Mouse (Mus musculus) heart, postnatal 0 days (tissue): ENCODE measurements around the gene Mrpl24. TPM values are rescaled to one million over a fixed set of nuclear protein-coding genes. Genes with fewer than 3 reads are reported as not detected.

ENCODE experiments used
- ATAC-seq: fragments of 200-750 bp; cut with Nextera tagmentation; 2 replicates; pipeline ENCODE4 v1.8.0; 2017; ENCODE audit warnings: low read depth, moderate number of reproducible peaks, moderate library complexity; ENCODE audit not compliant: insufficient read depth
- DNase-seq: peaks from one replicate; pipeline ENCODE4 v3.0.0-alpha.2; 2016; ENCODE audit warnings: low spot score
- H3K27ac ChIP-seq: fragments of 300-500 bp; sonication (generic); 2 replicates; pipeline ENCODE4 v1.5.1; 2014; ENCODE audit warnings: low read depth, mild to moderate bottlenecking
- H3K27me3 ChIP-seq: fragments of 300-500 bp; sonication (generic); 2 replicates; pipeline ENCODE4 v1.6.1; 2014; ENCODE audit warnings: low read length, mixed read lengths; ENCODE audit not compliant: control insufficient read depth, insufficient read depth
- H3K36me3 ChIP-seq: fragments of 300-500 bp; sonication (generic); replicated peaks from 2 replicates; pipeline ENCODE4 v1.6.1; 2014; ENCODE audit warnings: low read length, mixed read lengths; ENCODE audit not compliant: control insufficient read depth, insufficient read depth
- H3K4me1 ChIP-seq: fragments of 300-500 bp; sonication (generic); 2 replicates; pipeline ENCODE4 v1.6.1; 2014; ENCODE audit warnings: antibody characterized with exemption; ENCODE audit not compliant: control insufficient read depth, insufficient read depth
- H3K4me2 ChIP-seq: fragments of 300-500 bp; sonication (generic); 2 replicates; pipeline ENCODE4 v1.6.1; 2014; ENCODE audit warnings: low read depth, mild to moderate bottlenecking, low read length, moderate library complexity
- H3K4me3 ChIP-seq: fragments of 300-500 bp; sonication (generic); 2 replicates; pipeline ENCODE4 v1.5.1; 2014; ENCODE audit warnings: low read depth, low read length
- H3K9ac ChIP-seq: fragments of 300-500 bp; sonication (generic); replicated peaks from 2 replicates; pipeline ENCODE4 v1.6.1; 2014; ENCODE audit warnings: low read depth, low read length, mixed read lengths
- H3K9me3 ChIP-seq: fragments of 300-500 bp; sonication (generic); replicated peaks from 2 replicates; pipeline ENCODE4 v1.6.1; 2016; ENCODE audit warnings: low read length; ENCODE audit not compliant: control insufficient read depth
- CTCF ChIP-seq: IDR thresholded peaks from 2 replicates; pipeline ENCODE4 v1.5.1; 2016; ENCODE audit warnings: antibody characterized with exemption, control low read depth, low read depth
- EP300 ChIP-seq: IDR thresholded peaks from 2 replicates; pipeline ENCODE4 v1.6.1; 2016; ENCODE audit warnings: antibody characterized with exemption, low read depth
- WGBS: fragments of 180-500 bp; shearing (Covaris S2); extraction: QIAGEN DNeasy Blood & Tissue Kit; methylation state at CpG from one replicate; pipeline ENCODE4 v1.1.7; 2014; 5-methylcytosine and 5-hydroxymethylcytosine counted together
- polyA plus RNA-seq: library from polyadenylated mRNA; unstranded; fragments of >200 nt; fragmentation: Nextera tagmentation; extraction: Ambion mirVana; gene quantifications from 2 replicates; pipeline ENCODE4 v1.2.1, GENCODE M21; 2015
- total RNA-seq: library from RNA; depleted of rRNA; stranded (reverse); fragments of >200 nt; gene quantifications from 2 replicates; pipeline ENCODE4 v1.2.3, GENCODE M21; 2014; ENCODE audit warnings: low replicate concordance

Mrpl24 gene
- total and polyA plus RNA-seq, 2 experiments from 2014 or later = 57.1 to 62.3 TPM

GRCm38 (mm10) chr3:87944838-87945600, 25.7 kb downstream of the Mrpl24 start:
- H3K4me2 ChIP-seq = no peak overlapping the region
- no peaks in the 10 kb centered on the region for H3K9me3 ChIP-seq
- 17% methylated on average over 4 of the region's 4 CpGs for WGBS
- H3K4me1 ChIP-seq = peaks cover 10% of the 10 kb centered on the region
- H3K4me3 ChIP-seq = no peak overlapping the region
- no peak overlapping the region for H3K27ac ChIP-seq
- peaks cover 38% of the 10 kb centered on the region for H3K27me3 ChIP-seq
- peaks cover 25% of the 10 kb centered on the region for H3K36me3 ChIP-seq
- ATAC-seq = peak; percentile 58
- no peak for TF ChIP-seq CTCF
- no peak for TF ChIP-seq EP300
- DNase-seq = peak; percentile 30
- H3K9ac ChIP-seq = no peak overlapping the region

DNA sequence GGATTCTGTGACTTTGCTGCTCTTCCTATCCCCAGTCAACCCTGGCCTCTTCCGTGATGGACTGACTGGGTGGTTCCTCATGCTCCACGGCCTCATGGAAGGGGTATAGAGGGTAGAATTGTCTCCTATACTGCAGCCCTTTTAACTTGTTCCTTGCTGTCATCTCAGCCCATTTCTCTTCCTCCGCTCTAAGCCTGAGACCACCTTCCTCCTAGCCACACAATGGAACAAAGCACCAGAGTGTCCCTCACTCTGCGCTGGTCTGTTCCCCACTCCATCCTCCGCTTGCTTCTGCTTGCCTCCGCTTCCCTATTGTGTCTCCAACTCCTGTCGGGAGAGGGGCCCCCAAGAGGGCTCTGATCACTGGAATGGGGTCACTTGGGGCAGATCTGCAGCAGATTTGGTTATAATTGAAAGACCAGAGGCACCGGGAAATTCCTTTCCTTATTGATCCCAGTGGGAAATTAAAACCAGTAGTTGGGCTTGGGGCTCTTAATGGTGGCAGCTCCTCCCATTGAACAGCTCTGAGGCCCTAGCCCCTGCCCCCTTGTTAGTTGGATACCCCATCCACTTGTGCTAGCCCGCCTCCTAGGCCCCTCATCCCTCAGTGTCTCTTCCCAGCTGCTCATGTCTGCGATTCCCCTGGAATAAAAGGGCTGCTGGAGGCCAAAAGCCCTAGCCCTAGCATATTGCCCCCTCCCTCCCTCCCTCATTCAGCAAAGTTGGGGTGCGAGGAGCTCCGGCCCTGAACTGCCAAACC, 26.7 kb downstream of the Mrpl24 start:
- no peak for ATAC-seq
- Histone ChIP-seq H3K36me3 (peaks cover 17% of the 10 kb centered on the region), H3K4me3 (no peak overlapping the region), H3K27ac (no peak overlapping the region), H3K27me3 (peaks cover 48% of the 10 kb centered on the region), H3K4me1 (peaks cover 10% of the 10 kb centered on the region), H3K4me2 (no peak overlapping the region), H3K9ac (no peak overlapping the region), H3K9me3 (no peaks in the 10 kb centered on the region)
- TF ChIP-seq CTCF (no peak), EP300 (no peak)
- 36% methylated on average over 12 of the region's 12 CpGs for WGBS
- DNase-seq = no peak

DNA sequence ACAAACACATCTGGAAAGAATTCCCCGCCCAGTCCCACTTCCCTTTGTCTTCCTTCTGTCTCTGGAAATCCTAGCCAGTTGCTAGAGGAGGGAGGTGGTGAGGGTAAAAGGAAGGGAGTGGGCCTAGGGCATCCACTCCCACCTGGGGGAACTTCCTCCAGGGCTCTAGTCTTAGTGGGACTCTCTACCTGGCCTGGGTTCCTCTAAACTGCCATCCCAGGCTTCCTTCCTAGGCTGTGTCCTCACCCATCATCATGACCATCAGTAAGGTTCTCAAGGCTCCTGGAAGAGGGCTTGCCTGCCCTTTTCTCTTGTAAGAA, 27.2 kb downstream of the Mrpl24 start:
- H3K27ac ChIP-seq = no peak overlapping the region
- 44% methylated on average over 1 of the region's 1 CpGs for WGBS
- H3K9ac ChIP-seq = no peak overlapping the region
- ATAC-seq (no peak), DNase-seq (no peak)
- no peak overlapping the region for H3K4me2 ChIP-seq
- H3K27me3 ChIP-seq = peaks cover 53% of the 10 kb centered on the region
- H3K4me1 ChIP-seq = peaks cover 10% of the 10 kb centered on the region
- no peak for TF ChIP-seq EP300
- peaks cover 12% of the 10 kb centered on the region for H3K36me3 ChIP-seq
- H3K4me3 ChIP-seq = no peak overlapping the region
- H3K9me3 ChIP-seq = no peaks in the 10 kb centered on the region

- Histone ChIP-seq H3K4me3 (peak overlapping the region; percentile 32), H3K27me3 (peaks cover 60% of the 10 kb centered on the region), H3K4me1 (peaks cover 10% of the 10 kb centered on the region), H3K27ac (no peak overlapping the region), H3K4me2 (peak overlapping the region; percentile 52), H3K9me3 (no peaks in the 10 kb centered on the region), H3K36me3 (peaks cover 4% of the 10 kb centered on the region), H3K9ac (0 out of 2 replicates have a peak overlapping the region, but pooled peaks have one; percentile 35)
- WGBS = 6% methylated on average over 26 of the region's 26 CpGs
- TF ChIP-seq EP300 (no peak), CTCF (no peak)
- no peak for ATAC-seq
- no peak for DNase-seq
Observed at GRCm38 (mm10) chr3:87947056-87947810, 27.9 kb downstream of the Mrpl24 start.

DNA sequence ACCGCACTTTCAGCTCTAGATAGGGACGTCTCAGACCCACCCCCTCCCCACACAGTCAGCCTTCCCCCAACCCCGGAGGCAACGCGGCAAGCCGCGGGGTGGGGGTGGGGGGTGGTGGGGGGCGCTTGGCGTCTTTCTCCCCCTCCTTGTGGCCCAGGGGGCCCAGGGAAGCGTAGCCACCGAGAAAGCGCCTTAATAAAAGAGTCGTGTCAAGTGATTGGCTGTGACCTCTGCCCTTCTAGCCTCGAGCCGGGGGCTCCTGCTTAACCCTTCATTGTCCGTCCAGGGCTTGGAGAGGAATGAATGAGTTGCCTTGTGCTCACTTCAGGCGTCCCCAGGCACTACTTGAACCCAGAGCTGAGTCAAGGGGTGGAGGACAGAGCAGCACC, 28.5 kb downstream of the Mrpl24 start:
- Histone ChIP-seq H3K4me3 (peak overlapping the region; percentile 32), H3K27ac (no peak overlapping the region), H3K9me3 (no peaks in the 10 kb centered on the region), H3K9ac (0 out of 2 replicates have a peak overlapping the region, but pooled peaks have one; percentile 35), H3K4me2 (peak overlapping the region; percentile 52), H3K36me3 (no peaks in the 10 kb centered on the region), H3K27me3 (peaks cover 66% of the 10 kb centered on the region), H3K4me1 (peaks cover 10% of the 10 kb centered on the region)
- TF ChIP-seq CTCF = no peak
- no peak for TF ChIP-seq EP300
- no peak for DNase-seq
- ATAC-seq = no peak
- WGBS = 2% methylated on average over 17 of the region's 17 CpGs
